Mouse (Mus musculus): ENCODE data around the gene Olfr1500.

- TF ChIP-seq POLR2A (IDR thresholded peaks at IDR 0.05; ENCODE audit: borderline replicate concordance, extremely low read depth, insufficient read depth, insufficient read length, poor library complexity, severe bottlenecking) (no peak), CTCF (IDR thresholded peaks at IDR 0.05; ENCODE audit: borderline replicate concordance, extremely low read depth, insufficient read depth, insufficient read length) (peak; percentile 8; the same call in 1 of the 2 replicates)
Observed at GRCm38 (mm10) chr19:13812823-13813222, 17.5 kb downstream of the Olfr1500 start.

Data from brain, embryonic 14.5 days (tissue).